Comparison of ENCODE assay signal across 8 mouse cellular contexts in genomic region chr5:140829911-140830294, GRCm38 (mm10). TPM values are rescaled to one million over a fixed set of nuclear protein-coding genes. Genes with fewer than 3 reads are reported as not detected.
DNase-seq lines count a peak whose midpoint lies in the region; ATAC-seq and TF ChIP-seq lines count a peak whose summit lies in the region.

No protein-coding gene starts in this region.

- TF ChIP-seq CTCF in G1E (IDR thresholded peaks at IDR 0.05; ENCODE audit: low read depth, low read length) = no peak
- TF ChIP-seq CTCF in testis, adult 2 months (IDR thresholded peaks at IDR 0.05; ENCODE audit: control insufficient read depth, insufficient read depth, insufficient replicate concordance, low read depth, low read length) = no peak

- H3K27ac ChIP-seq in embryonic facial prominence, embryonic 12.5 days = peak overlapping the region; percentile 77
- H3K27ac ChIP-seq in hindbrain, embryonic 12.5 days = peak overlapping the region; percentile 81
- peak overlapping the region; percentile 36; the same call in 1 of the 2 replicates for H3K27ac ChIP-seq in limb, embryonic 11.5 days (replicated peaks; ENCODE audit: low read depth, low read length)
- peak overlapping the region; percentile 43; the same call in 1 of the 2 replicates for H3K27ac ChIP-seq in midbrain, embryonic 12.5 days (replicated peaks)
- peak overlapping the region; percentile 80 for H3K27ac ChIP-seq in testis, adult 2 months (ENCODE audit: control insufficient read depth, insufficient read depth, low read depth, low read length)

- under 1% methylated on average over 58 of the region's 58 CpGs for WGBS in embryonic facial prominence, embryonic 12.5 days
- WGBS in hindbrain, embryonic 12.5 days = under 1% methylated on average over 55 of the region's 58 CpGs
- under 1% methylated on average over 45 of the region's 58 CpGs for WGBS in limb, embryonic 11.5 days
- WGBS in midbrain, embryonic 12.5 days = under 1% methylated on average over 58 of the region's 58 CpGs

- peak overlapping the region; percentile 85 for H3K9ac ChIP-seq in embryonic facial prominence, embryonic 12.5 days
- peak overlapping the region; percentile 80 for H3K9ac ChIP-seq in hindbrain, embryonic 12.5 days
- peak overlapping the region; percentile 79 for H3K9ac ChIP-seq in limb, embryonic 11.5 days (ENCODE audit: low read length)
- H3K9ac ChIP-seq in midbrain, embryonic 12.5 days (replicated peaks) = peak overlapping the region; percentile 83

- no peak for TF ChIP-seq POLR2A in testis, adult 2 months (IDR thresholded peaks at IDR 0.05; ENCODE audit: control insufficient read depth, low read depth, low read length)

- peak overlapping the region; percentile 89 for H3K4me3 ChIP-seq in G1E (ENCODE audit: low read depth, low read length)
- H3K4me3 ChIP-seq in embryonic facial prominence, embryonic 12.5 days = peak overlapping the region; percentile 65
- H3K4me3 ChIP-seq in hindbrain, embryonic 12.5 days = peak overlapping the region; percentile 80
- peak overlapping the region; percentile 74 for H3K4me3 ChIP-seq in limb, embryonic 11.5 days (ENCODE audit: low read depth, low read length)
- H3K4me3 ChIP-seq in midbrain, embryonic 12.5 days = peak overlapping the region; percentile 82
- peak overlapping the region; percentile 95 for H3K4me3 ChIP-seq in testis, adult 2 months (ENCODE audit: control insufficient read depth, low read depth, low read length)

- peaks cover 18% of the 10 kb centered on the region for H3K36me3 ChIP-seq in G1E (replicated peaks)
- H3K36me3 ChIP-seq in embryonic facial prominence, embryonic 12.5 days = 0 out of 2 replicates have a peak, but pooled peaks cover 4% of the 10 kb centered on the region
- H3K36me3 ChIP-seq in hindbrain, embryonic 12.5 days = no peaks in the 10 kb centered on the region
- H3K36me3 ChIP-seq in limb, embryonic 11.5 days (ENCODE audit: control insufficient read depth, insufficient read depth, low read length) = no peaks in the 10 kb centered on the region
- H3K36me3 ChIP-seq in midbrain, embryonic 12.5 days = no peaks in the 10 kb centered on the region
- no peaks in the 10 kb centered on the region for H3K36me3 ChIP-seq in testis, adult 2 months (ENCODE audit: control insufficient read depth, insufficient read depth, low read length)

- peak; percentile 68 to 69 for DNase-seq in B cell, adult 2 months
- DNase-seq in G1E (ENCODE audit: low spot score) = peak; percentile 5
- peak; percentile 71 for DNase-seq in limb, embryonic 11.5 days (ENCODE audit: low spot score)
- no peak for DNase-seq in embryo, embryonic 9.5 days (ENCODE audit: extremely low spot score)

- H3K4me1 ChIP-seq in G1E (ENCODE audit: insufficient read depth, low read depth, low read length) = peaks cover 37% of the 10 kb centered on the region
- peaks cover 26% of the 10 kb centered on the region for H3K4me1 ChIP-seq in embryonic facial prominence, embryonic 12.5 days
- peaks cover 43% of the 10 kb centered on the region for H3K4me1 ChIP-seq in hindbrain, embryonic 12.5 days
- 0 out of 2 replicates have a peak, but pooled peaks cover 3% of the 10 kb centered on the region for H3K4me1 ChIP-seq in limb, embryonic 11.5 days (ENCODE audit: control insufficient read depth, insufficient read depth, low read length)
- peaks cover 31% of the 10 kb centered on the region for H3K4me1 ChIP-seq in midbrain, embryonic 12.5 days
- peaks cover 10% of the 10 kb centered on the region for H3K4me1 ChIP-seq in testis, adult 2 months (ENCODE audit: control insufficient read depth, insufficient read depth, low read length)

- H3K4me2 ChIP-seq in embryonic facial prominence, embryonic 12.5 days (replicated peaks) = peak overlapping the region; percentile 82
- H3K4me2 ChIP-seq in hindbrain, embryonic 12.5 days (replicated peaks) = peak overlapping the region; percentile 90
- peak overlapping the region; percentile 95 for H3K4me2 ChIP-seq in limb, embryonic 11.5 days (ENCODE audit: low read depth, severe bottlenecking)
- H3K4me2 ChIP-seq in midbrain, embryonic 12.5 days (replicated peaks) = peak overlapping the region; percentile 96

- no peaks in the 10 kb centered on the region; the same call in 1 of the 2 replicates for H3K9me3 ChIP-seq in G1E (replicated peaks)
- no peaks in the 10 kb centered on the region for H3K9me3 ChIP-seq in embryonic facial prominence, embryonic 12.5 days
- H3K9me3 ChIP-seq in hindbrain, embryonic 12.5 days (replicated peaks) = no peaks in the 10 kb centered on the region
- no peaks in the 10 kb centered on the region for H3K9me3 ChIP-seq in limb, embryonic 11.5 days (ENCODE audit: control insufficient read depth, low read length)
- no peaks in the 10 kb centered on the region for H3K9me3 ChIP-seq in midbrain, embryonic 12.5 days

- ATAC-seq in G1E (ENCODE audit: extremely low read depth, insufficient number of reproducible peaks, low FRiP score, poor library complexity, severe bottlenecking) = no peak
- no peak for ATAC-seq in embryonic facial prominence, embryonic 12.5 days (ENCODE audit: insufficient number of reproducible peaks, insufficient read depth, low FRiP score, low TSS enrichment)
- no peak for ATAC-seq in hindbrain, embryonic 12.5 days (ENCODE audit: low FRiP score)
- no peak; the same call in 1 of the 2 replicates for ATAC-seq in limb, embryonic 11.5 days (ENCODE audit: insufficient number of reproducible peaks, low FRiP score, low TSS enrichment, low read depth)
- no peak for ATAC-seq in midbrain, embryonic 12.5 days (ENCODE audit: low FRiP score, low read depth)

- H3K27me3 ChIP-seq in G1E (ENCODE audit: insufficient read depth, low read length) = no peaks in the 10 kb centered on the region; the same call in 1 of the 2 replicates
- no peaks in the 10 kb centered on the region for H3K27me3 ChIP-seq in embryonic facial prominence, embryonic 12.5 days
- no peaks in the 10 kb centered on the region for H3K27me3 ChIP-seq in hindbrain, embryonic 12.5 days
- no peaks in the 10 kb centered on the region for H3K27me3 ChIP-seq in limb, embryonic 11.5 days (ENCODE audit: control insufficient read depth, insufficient read depth, low read length)
- no peaks in the 10 kb centered on the region for H3K27me3 ChIP-seq in midbrain, embryonic 12.5 days
- no peaks in the 10 kb centered on the region for H3K27me3 ChIP-seq in testis, adult 2 months (ENCODE audit: control insufficient read depth, insufficient read depth, low read length)

RNA-seq across cellular contexts. Expression of gene Gna12, which starts 0.3 kb away (rescaled TPM):
- total RNA-seq in G1E (2014; fragmentation: Nextera tagmentation) = 40.9 and 66.7 TPM in 2 replicates
- 22.2 and 22.4 TPM in 2 replicates for total RNA-seq in G1E (2017)
- 53.1 and 54.5 TPM in 2 replicates for polyA plus RNA-seq in G1E (2012)
- polyA plus RNA-seq in embryonic facial prominence, embryonic 12.5 days (2016; fragmentation: Nextera tagmentation; extraction: Ambion mirVana) = 30.5 and 57.8 TPM in 2 replicates
- 57.8 and 60.5 TPM in 2 replicates for polyA plus RNA-seq in hindbrain, embryonic 12.5 days (2016; fragmentation: Nextera tagmentation; extraction: Ambion mirVana)
- 34.5 and 48.7 TPM in 2 replicates for polyA plus RNA-seq in limb, embryonic 11.5 days (2014; fragmentation: Nextera tagmentation; extraction: Ambion mirVana)
- 22.3 and 24.4 TPM in 2 replicates for polyA plus RNA-seq in midbrain, embryonic 12.5 days (2016; fragmentation: Nextera tagmentation; extraction: Ambion mirVana)
- 36.2 and 37.4 TPM in 2 replicates for polyA plus RNA-seq in testis, adult 2 months (2012; rRNA removed)
